Mouse (Mus musculus): ENCODE measurements around the gene Csf2rb2. TPM values are rescaled to one million over a fixed set of nuclear protein-coding genes. Genes with fewer than 3 reads are reported as not detected.
"Not testable (repeated sequence)": the region's sequence is repeated elsewhere in the genome, so short reads cannot be mapped to it uniquely, and the experiment has no call there.

Gene Csf2rb2
- polyA plus RNA-seq, 1 experiment from 2014 or later: 0.17 TPM

- Histone ChIP-seq H3K9ac (ENCODE audit: low read length) (no peak overlapping the region), H3K4me1 (replicated peaks; ENCODE audit: control insufficient read depth, insufficient read depth) (no peaks in the 10 kb centered on the region), H3K27ac (replicated peaks) (no peak overlapping the region), H3K27me3 (ENCODE audit: control insufficient read depth, insufficient read depth, low read length) (no peaks in the 10 kb centered on the region), H3K4me3 (ENCODE audit: low read depth, low read length) (no peak overlapping the region), H3K36me3 (ENCODE audit: control insufficient read depth, insufficient read depth, low read length) (no peaks in the 10 kb centered on the region), H3K9me3 (ENCODE audit: control insufficient read depth, low read length) (no peaks in the 10 kb centered on the region), H3K4me2 (replicated peaks; ENCODE audit: low read depth) (no peak overlapping the region)
- DNase-seq (ENCODE audit: low spot score): peak; percentile 57
- ATAC-seq (ENCODE audit: low FRiP score, low TSS enrichment): peak; percentile 37; the same call in 1 of the 2 replicates
- peak; percentile 91 for TF ChIP-seq CTCF (IDR thresholded peaks at IDR 0.05; ENCODE audit: low read depth)
- TF ChIP-seq EP300 (optimal IDR thresholded peaks at IDR 0.05): no peak
- 33% methylated on average over 7 of the region's 7 CpGs for WGBS
Observed at GRCm38 (mm10) chr15:78257326-78258050, 48.0 kb downstream of the Csf2rb2 start.

- not testable (repeated sequence) for H3K9me3 ChIP-seq (ENCODE audit: control insufficient read depth, low read length); H3K4me2 ChIP-seq (replicated peaks; ENCODE audit: low read depth); H3K27me3 ChIP-seq (ENCODE audit: control insufficient read depth, insufficient read depth, low read length); H3K27ac ChIP-seq (replicated peaks); H3K9ac ChIP-seq (ENCODE audit: low read length); DNase-seq (ENCODE audit: low spot score); ATAC-seq (ENCODE audit: low FRiP score, low TSS enrichment); H3K4me1 ChIP-seq (replicated peaks; ENCODE audit: control insufficient read depth, insufficient read depth); H3K4me3 ChIP-seq (ENCODE audit: low read depth, low read length); H3K36me3 ChIP-seq (ENCODE audit: control insufficient read depth, insufficient read depth, low read length)
Observed at GRCm38 (mm10) chr15:78256602-78257259, 48.8 kb downstream of the Csf2rb2 start.

GRCm38 (mm10) chr15:78254751-78255150, 50.8 kb downstream of the Csf2rb2 start:
- WGBS: 22% methylated on average over 20 of the region's 20 CpGs
- no peaks in the 10 kb centered on the region for H3K36me3 ChIP-seq (ENCODE audit: control insufficient read depth, insufficient read depth, low read length)

GRCm38 (mm10) chr15:78248410-78248809, 57.1 kb downstream of the Csf2rb2 start:
- Histone ChIP-seq H3K36me3 (ENCODE audit: control insufficient read depth, insufficient read depth, low read length) (no peaks in the 10 kb centered on the region), H3K27ac (replicated peaks) (no peak overlapping the region), H3K9me3 (ENCODE audit: control insufficient read depth, low read length) (no peaks in the 10 kb centered on the region), H3K4me2 (replicated peaks; ENCODE audit: low read depth) (no peak overlapping the region), H3K9ac (ENCODE audit: low read length) (no peak overlapping the region), H3K4me1 (replicated peaks; ENCODE audit: control insufficient read depth, insufficient read depth) (no peaks in the 10 kb centered on the region), H3K27me3 (ENCODE audit: control insufficient read depth, insufficient read depth, low read length) (no peaks in the 10 kb centered on the region), H3K4me3 (ENCODE audit: low read depth, low read length) (no peak overlapping the region)
- TF ChIP-seq CTCF (IDR thresholded peaks at IDR 0.05; ENCODE audit: low read depth): no peak
- no peak for TF ChIP-seq EP300 (optimal IDR thresholded peaks at IDR 0.05)
- WGBS: 41% methylated on average over 3 of the region's 3 CpGs
- no peak for ATAC-seq (ENCODE audit: low FRiP score, low TSS enrichment)
- no peak for DNase-seq (ENCODE audit: low spot score)

More at GRCm38 (mm10) chr15:78254751-78255150, 50.8 kb downstream of the Csf2rb2 start:
- no peak for ATAC-seq (ENCODE audit: low FRiP score, low TSS enrichment)
- H3K4me1 ChIP-seq (replicated peaks; ENCODE audit: control insufficient read depth, insufficient read depth): no peaks in the 10 kb centered on the region
- H3K9me3 ChIP-seq (ENCODE audit: control insufficient read depth, low read length): no peaks in the 10 kb centered on the region
- no peak overlapping the region for H3K9ac ChIP-seq (ENCODE audit: low read length)
- H3K4me2 ChIP-seq (replicated peaks; ENCODE audit: low read depth): no peak overlapping the region
- H3K4me3 ChIP-seq (ENCODE audit: low read depth, low read length): no peak overlapping the region
- TF ChIP-seq EP300 (optimal IDR thresholded peaks at IDR 0.05) (no peak), CTCF (IDR thresholded peaks at IDR 0.05; ENCODE audit: low read depth) (peak; percentile 70)
- H3K27ac ChIP-seq (replicated peaks): no peak overlapping the region
- peak; percentile 57 for DNase-seq (ENCODE audit: low spot score)
- H3K27me3 ChIP-seq (ENCODE audit: control insufficient read depth, insufficient read depth, low read length): no peaks in the 10 kb centered on the region

GRCm38 (mm10) chr15:78247659-78248058, 57.9 kb downstream of the Csf2rb2 start:
- Histone ChIP-seq H3K4me2 (replicated peaks; ENCODE audit: low read depth) (no peak overlapping the region), H3K27ac (replicated peaks) (no peak overlapping the region), H3K4me1 (replicated peaks; ENCODE audit: control insufficient read depth, insufficient read depth) (no peaks in the 10 kb centered on the region), H3K27me3 (ENCODE audit: control insufficient read depth, insufficient read depth, low read length) (no peaks in the 10 kb centered on the region), H3K4me3 (ENCODE audit: low read depth, low read length) (no peak overlapping the region), H3K9ac (ENCODE audit: low read length) (no peak overlapping the region), H3K36me3 (ENCODE audit: control insufficient read depth, insufficient read depth, low read length) (no peaks in the 10 kb centered on the region), H3K9me3 (ENCODE audit: control insufficient read depth, low read length) (no peaks in the 10 kb centered on the region)
- 49% methylated on average over 2 of the region's 2 CpGs for WGBS
- ATAC-seq (ENCODE audit: low FRiP score, low TSS enrichment): no peak
- TF ChIP-seq CTCF (IDR thresholded peaks at IDR 0.05; ENCODE audit: low read depth) (no peak), EP300 (optimal IDR thresholded peaks at IDR 0.05) (no peak)
- DNase-seq (ENCODE audit: low spot score): no peak
